Mouse (Mus musculus): ENCODE data around the gene Srprb. TPM values are rescaled to one million over a fixed set of nuclear protein-coding genes. Genes with fewer than 3 reads are reported as not detected.

The Srprb gene
- polyA plus RNA-seq, 1 experiment = 36.4 TPM

DNA sequence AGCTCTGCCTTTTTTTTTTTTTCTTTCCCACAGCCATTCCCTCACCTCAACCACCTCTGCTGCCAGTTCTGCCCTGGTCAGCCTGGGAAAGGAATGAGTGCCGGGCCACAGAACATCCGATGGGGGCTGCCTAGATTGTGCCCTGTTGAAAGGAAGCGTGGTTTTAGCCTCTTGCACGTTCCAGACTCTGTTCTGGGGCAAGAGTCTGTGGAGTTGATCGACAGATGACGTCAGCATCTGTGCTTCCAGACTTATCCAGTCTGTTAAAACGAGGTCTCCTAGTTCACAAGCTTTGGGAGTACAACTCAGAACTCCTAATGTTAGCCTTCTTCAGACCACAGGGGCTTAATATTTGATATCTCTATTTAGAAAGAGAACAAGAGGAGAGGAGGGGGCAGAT is 32.1 kb upstream of the Srprb start:
- no peak for TF ChIP-seq CTCF (IDR thresholded peaks at IDR 0.05; ENCODE audit: extremely low read depth, insufficient read length, insufficient replicate concordance, low read depth, low read length)
- TF ChIP-seq POLR2A (IDR thresholded peaks at IDR 0.05; ENCODE audit: low read depth, low read length) = no peak
- H3K36me3 ChIP-seq (ENCODE audit: control insufficient read depth, insufficient read depth, low read length) = no peaks in the 10 kb centered on the region
- WGBS = 65% methylated on average over 7 of the region's 7 CpGs
- no peak overlapping the region for H3K27ac ChIP-seq (ENCODE audit: insufficient read depth, low read depth, low read length)
- H3K27me3 ChIP-seq (ENCODE audit: control insufficient read depth, insufficient read depth, low read length) = no peaks in the 10 kb centered on the region
- H3K4me3 ChIP-seq (ENCODE audit: low read depth, low read length) = no peak overlapping the region
- peaks cover 8% of the 10 kb centered on the region for H3K4me1 ChIP-seq (ENCODE audit: control insufficient read depth, insufficient read depth, insufficient read length, low read length)

DNA sequence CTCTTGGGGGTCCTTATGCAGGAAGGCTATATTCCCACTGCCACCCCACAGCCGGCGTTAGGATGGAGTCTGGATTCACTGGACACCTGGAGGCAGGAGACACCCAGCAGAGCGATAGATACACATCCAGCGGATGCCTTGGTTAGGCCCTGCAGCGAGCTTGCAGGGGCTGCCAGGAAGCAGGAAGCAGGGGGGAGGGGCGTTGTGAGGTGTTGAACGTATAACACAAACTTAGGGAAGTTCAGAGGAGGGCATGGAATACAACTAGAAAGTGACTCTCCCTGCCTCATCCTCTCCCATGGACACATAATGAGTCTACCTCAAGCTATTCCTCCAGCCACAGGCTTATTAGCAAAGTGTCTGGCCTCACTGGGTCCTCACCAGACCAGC is 31.1 kb upstream of the Srprb start:
- Histone ChIP-seq H3K4me1 (ENCODE audit: control insufficient read depth, insufficient read depth, insufficient read length, low read length) (peaks cover 8% of the 10 kb centered on the region), H3K36me3 (ENCODE audit: control insufficient read depth, insufficient read depth, low read length) (no peaks in the 10 kb centered on the region), H3K27me3 (ENCODE audit: control insufficient read depth, insufficient read depth, low read length) (no peaks in the 10 kb centered on the region), H3K4me3 (ENCODE audit: low read depth, low read length) (no peak overlapping the region), H3K27ac (ENCODE audit: insufficient read depth, low read depth, low read length) (no peak overlapping the region)
- WGBS = 82% methylated on average over 7 of the region's 7 CpGs
- TF ChIP-seq POLR2A (IDR thresholded peaks at IDR 0.05; ENCODE audit: low read depth, low read length) (no peak), CTCF (IDR thresholded peaks at IDR 0.05; ENCODE audit: extremely low read depth, insufficient read length, insufficient replicate concordance, low read depth, low read length) (no peak)

DNA sequence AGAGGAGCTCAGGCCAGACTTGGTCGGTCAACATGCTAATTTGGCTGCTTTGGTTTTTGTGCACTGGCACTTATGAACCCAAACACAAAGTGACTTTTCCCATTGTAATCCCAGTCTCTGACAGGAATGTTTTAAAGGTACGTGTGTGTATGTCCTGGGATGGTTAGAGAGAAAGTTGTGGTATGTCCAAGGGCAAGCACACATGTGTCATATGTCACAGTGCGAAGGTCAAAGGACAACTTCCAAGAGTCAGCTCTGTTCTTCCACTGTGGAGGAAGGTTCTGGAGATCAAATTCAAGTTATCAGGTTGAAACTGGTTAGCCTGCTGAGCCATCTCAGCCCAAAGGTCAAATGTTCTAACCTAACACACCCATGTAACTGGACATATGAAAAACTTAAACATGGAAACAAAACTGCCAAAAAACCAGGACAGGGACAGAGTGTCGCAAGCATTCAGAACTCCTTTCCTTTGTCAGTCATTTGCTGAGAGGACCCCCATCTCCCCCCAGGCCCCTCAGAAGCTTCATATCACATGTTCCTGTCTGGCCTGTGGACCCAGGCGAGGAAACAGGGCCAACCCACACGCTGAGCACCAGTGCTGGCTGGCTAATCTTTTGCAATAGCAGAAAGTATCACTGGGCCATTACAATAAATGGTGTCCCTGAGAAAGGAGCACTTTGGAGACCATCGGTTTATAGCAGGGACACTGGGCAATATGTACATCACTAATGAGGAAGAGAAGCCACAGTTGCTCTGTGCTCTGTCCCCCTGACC is 30.5 kb upstream of the Srprb start:
- no peaks in the 10 kb centered on the region for H3K27me3 ChIP-seq (ENCODE audit: control insufficient read depth, insufficient read depth, low read length)
- H3K36me3 ChIP-seq (ENCODE audit: control insufficient read depth, insufficient read depth, low read length) = no peaks in the 10 kb centered on the region
- no peak for TF ChIP-seq POLR2A (IDR thresholded peaks at IDR 0.05; ENCODE audit: low read depth, low read length)
- no peak for TF ChIP-seq CTCF (IDR thresholded peaks at IDR 0.05; ENCODE audit: extremely low read depth, insufficient read length, insufficient replicate concordance, low read depth, low read length)
- H3K4me1 ChIP-seq (ENCODE audit: control insufficient read depth, insufficient read depth, insufficient read length, low read length) = peaks cover 8% of the 10 kb centered on the region
- 88% methylated on average over 7 of the region's 7 CpGs for WGBS
- H3K4me3 ChIP-seq (ENCODE audit: low read depth, low read length) = no peak overlapping the region
- no peak overlapping the region for H3K27ac ChIP-seq (ENCODE audit: insufficient read depth, low read depth, low read length)

DNA sequence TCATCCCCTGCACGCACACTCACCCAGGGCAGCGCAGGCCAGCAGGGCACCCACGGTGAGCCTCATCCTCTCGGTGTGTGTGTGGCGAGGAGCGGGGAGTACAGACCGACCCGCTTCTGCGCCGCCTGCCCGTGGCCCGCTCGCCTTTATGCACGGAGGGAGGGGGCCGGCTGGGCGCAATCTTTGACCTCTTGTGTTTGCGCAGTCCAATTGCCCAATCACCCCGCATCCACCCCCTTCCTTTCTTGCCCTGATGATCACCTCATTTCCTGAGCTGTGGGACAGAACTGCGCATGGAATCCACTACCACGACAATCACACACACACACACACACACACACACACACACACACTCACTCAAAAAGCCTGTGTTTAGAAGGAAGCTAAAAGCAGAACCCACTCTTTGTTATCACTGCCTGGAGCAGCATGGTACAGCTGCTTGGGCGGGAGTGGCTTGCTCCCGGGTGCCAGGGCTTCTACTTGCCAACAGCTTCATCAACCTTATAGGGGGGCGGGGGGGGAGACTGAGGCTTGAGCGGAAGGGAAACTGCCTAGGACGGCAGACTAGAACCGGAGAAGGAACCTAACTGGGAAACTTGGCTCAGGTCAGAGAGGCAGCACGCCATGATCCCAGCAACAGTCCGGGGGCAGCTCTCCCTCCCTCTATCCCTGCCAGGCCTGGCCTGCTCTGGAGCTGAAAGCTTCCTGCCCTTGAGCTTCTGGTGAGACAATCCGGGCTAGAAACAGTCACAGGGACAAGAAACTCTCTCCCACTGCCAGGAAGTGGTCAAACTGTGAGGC is 28.4 kb upstream of the Srprb start, which contains the start of the genes Gm20425 and Trf:
Gm20425 (minus strand) TSS at position 157 of the 801 bp plus-strand sequence.
Trf (minus strand) TSS at position 294 of the 801 bp plus-strand sequence.
- Histone ChIP-seq H3K36me3 (ENCODE audit: control insufficient read depth, insufficient read depth, low read length) (no peaks in the 10 kb centered on the region), H3K4me3 (ENCODE audit: low read depth, low read length) (peak within 1 kb of the TSS; percentile 56), H3K4me1 (ENCODE audit: control insufficient read depth, insufficient read depth, insufficient read length, low read length) (peaks cover 8% of the 10 kb centered on the region), H3K27ac (ENCODE audit: insufficient read depth, low read depth, low read length) (peak within 1 kb of the TSS; percentile 65), H3K27me3 (ENCODE audit: control insufficient read depth, insufficient read depth, low read length) (no peaks in the 10 kb centered on the region)
- TF ChIP-seq POLR2A (IDR thresholded peaks at IDR 0.05; ENCODE audit: low read depth, low read length) (no peak), CTCF (IDR thresholded peaks at IDR 0.05; ENCODE audit: extremely low read depth, insufficient read length, insufficient replicate concordance, low read depth, low read length) (no peak)
- 13% methylated on average over 29 of the region's 29 CpGs for WGBS

DNA sequence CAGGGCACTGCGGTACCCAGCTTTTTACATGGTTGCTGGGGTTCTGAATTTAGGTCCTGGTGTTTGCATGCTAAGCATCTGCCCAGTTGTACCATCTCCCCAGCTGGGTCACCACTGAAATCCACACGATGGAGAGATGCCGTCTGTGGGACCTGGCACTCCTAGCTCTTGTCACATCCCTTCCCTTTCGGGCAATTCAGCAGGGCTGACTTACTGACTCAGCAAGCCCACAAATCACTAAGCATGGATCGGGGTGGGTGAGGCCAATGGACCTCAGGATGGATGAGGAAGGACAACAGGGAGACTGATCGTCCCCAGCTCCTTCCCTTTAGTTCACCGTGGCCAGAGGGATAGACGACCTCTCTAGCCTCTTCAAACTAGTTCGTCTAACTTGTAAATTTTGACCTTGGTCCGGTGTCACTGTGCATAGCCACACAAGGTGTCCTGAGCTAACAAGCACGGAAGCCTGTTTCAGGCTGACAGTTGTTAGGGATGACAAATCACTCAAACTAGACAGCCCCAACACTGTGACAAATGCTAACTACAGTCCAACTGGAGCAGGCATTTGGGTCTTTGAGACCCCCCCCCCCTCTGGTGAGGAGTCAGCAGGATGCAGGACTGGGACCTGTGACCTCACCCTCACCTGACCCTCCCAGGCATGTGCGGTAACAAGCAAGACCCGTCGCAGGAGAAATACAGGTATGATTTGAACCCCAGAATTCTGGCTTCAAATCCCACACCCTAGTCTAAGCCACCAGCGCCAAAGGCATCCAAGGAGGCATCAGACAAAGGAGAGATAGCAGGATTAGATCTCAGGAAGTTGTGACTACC is 27.3 kb upstream of the Srprb start:
- H3K27me3 ChIP-seq (ENCODE audit: control insufficient read depth, insufficient read depth, low read length) = no peaks in the 10 kb centered on the region
- TF ChIP-seq CTCF (IDR thresholded peaks at IDR 0.05; ENCODE audit: extremely low read depth, insufficient read length, insufficient replicate concordance, low read depth, low read length) (no peak), POLR2A (IDR thresholded peaks at IDR 0.05; ENCODE audit: low read depth, low read length) (no peak)
- no peak overlapping the region for H3K4me3 ChIP-seq (ENCODE audit: low read depth, low read length)
- no peaks in the 10 kb centered on the region for H3K36me3 ChIP-seq (ENCODE audit: control insufficient read depth, insufficient read depth, low read length)
- H3K4me1 ChIP-seq (ENCODE audit: control insufficient read depth, insufficient read depth, insufficient read length, low read length) = peaks cover 8% of the 10 kb centered on the region
- 80% methylated on average over 15 of the region's 15 CpGs for WGBS
- no peak overlapping the region for H3K27ac ChIP-seq (ENCODE audit: insufficient read depth, low read depth, low read length)

DNA sequence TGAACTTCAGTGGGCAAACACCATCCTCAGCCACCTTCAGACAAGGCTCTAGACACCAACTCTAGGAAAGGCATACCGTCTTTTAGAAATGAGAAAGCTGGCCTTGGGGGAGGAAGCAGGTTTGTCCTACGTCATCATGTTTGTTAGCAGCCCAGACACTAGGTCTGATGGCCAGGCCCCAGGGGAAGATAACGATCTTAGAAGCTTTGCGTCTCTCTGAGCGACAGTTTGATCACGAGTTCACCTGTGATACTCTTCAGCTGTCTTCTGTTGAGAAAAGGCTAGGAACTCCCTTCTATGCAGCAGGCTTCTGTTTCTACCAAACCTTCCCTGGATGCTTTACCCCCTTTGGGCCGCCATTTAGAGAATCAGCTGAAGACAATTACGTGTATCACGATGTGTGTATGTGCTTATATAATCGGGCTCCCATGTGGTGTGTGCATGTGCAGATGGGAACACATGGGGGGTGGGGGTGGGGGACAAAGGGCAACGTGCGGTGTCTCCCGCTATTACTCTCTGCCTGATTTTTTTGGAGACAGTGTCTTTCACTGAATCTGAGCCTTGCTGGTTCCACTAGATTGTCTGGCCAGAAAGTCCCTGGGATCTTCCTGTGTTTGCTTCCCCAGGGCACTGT is 26.6 kb upstream of the Srprb start:
- no peaks in the 10 kb centered on the region for H3K36me3 ChIP-seq (ENCODE audit: control insufficient read depth, insufficient read depth, low read length)
- 73% methylated on average over 13 of the region's 13 CpGs for WGBS
- no peak overlapping the region for H3K4me3 ChIP-seq (ENCODE audit: low read depth, low read length)
- no peaks in the 10 kb centered on the region for H3K27me3 ChIP-seq (ENCODE audit: control insufficient read depth, insufficient read depth, low read length)
- TF ChIP-seq CTCF (IDR thresholded peaks at IDR 0.05; ENCODE audit: extremely low read depth, insufficient read length, insufficient replicate concordance, low read depth, low read length) = no peak
- TF ChIP-seq POLR2A (IDR thresholded peaks at IDR 0.05; ENCODE audit: low read depth, low read length) = no peak
- no peak overlapping the region for H3K27ac ChIP-seq (ENCODE audit: insufficient read depth, low read depth, low read length)
- peaks cover 8% of the 10 kb centered on the region for H3K4me1 ChIP-seq (ENCODE audit: control insufficient read depth, insufficient read depth, insufficient read length, low read length)

Measured in small intestine, adult 2 months (tissue).